Mouse (Mus musculus) kidney, postnatal 14 days (tissue): ENCODE results near the gene Cds2.
"Not testable (repeated sequence)": the region's sequence is repeated elsewhere in the genome, so short reads cannot be mapped to it uniquely, and the experiment has no call there.

Experiments
- DNase-seq: peaks from one replicate; pipeline ENCODE4 v3.0.0; 2022; ENCODE audit warnings: mixed read lengths

The Cds2 gene

DNA sequence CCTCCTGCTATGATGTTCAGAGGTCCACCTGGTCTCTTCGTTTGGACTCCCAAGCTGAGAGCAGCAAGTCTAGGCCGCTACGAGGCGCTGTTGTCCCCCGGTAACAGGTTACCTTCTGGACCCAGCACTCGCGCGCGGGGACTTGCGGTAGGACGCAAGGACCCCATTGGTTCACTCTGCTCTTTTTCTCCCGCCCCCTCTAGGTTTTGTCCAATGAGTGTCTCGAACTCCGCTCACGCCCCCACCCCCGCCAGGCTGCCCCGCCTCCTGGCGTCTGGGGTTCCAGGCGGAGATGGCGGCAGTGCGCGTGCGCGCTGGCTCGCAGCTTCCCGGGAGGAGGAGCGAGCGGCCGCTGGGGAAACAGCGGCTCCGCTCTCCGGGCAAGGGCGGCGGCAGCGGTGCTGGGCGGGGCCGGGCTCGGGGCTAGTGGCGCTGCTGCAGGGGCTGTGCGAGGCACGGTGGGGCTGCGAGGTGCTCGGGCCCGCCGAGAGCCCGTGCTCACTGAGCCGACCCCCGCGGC, at the start of gene Cds2:
Gene Cds2 (plus strand): TSS at position 270 of the 520 bp plus-strand sequence.
- DNase-seq, result peak; percentile 99

DNA sequence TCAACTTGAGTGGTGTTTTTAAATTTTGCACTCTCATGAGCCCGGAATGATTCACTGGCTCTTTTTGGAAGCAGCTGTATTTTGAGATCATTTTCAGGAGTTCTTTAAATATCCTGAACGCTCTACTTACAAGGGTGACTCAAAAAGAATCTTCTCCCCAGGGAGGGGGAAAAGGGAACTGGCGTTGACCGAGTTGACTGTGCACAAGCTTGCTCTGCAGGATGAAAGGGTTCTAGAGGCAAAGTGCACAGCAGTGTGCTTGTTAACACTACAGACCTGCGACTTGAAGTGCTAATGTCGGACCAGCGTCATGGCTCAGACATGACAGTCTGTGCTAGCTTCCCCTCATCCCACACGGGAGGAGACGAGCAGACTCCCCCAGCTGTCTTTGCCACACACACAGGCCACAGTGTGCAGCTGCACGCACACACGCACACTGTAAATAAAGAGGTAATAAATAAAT, 41.3 kb upstream of the Cds2 start:
- DNase-seq, result no peak

- no peak for DNase-seq
Measured at GRCm38 (mm10) chr2:132224359-132224758, 38.6 kb upstream of the Cds2 start.

GRCm38 (mm10) chr2:132232413-132232945, 30.5 kb upstream of the Cds2 start:
- no peak for DNase-seq

DNA sequence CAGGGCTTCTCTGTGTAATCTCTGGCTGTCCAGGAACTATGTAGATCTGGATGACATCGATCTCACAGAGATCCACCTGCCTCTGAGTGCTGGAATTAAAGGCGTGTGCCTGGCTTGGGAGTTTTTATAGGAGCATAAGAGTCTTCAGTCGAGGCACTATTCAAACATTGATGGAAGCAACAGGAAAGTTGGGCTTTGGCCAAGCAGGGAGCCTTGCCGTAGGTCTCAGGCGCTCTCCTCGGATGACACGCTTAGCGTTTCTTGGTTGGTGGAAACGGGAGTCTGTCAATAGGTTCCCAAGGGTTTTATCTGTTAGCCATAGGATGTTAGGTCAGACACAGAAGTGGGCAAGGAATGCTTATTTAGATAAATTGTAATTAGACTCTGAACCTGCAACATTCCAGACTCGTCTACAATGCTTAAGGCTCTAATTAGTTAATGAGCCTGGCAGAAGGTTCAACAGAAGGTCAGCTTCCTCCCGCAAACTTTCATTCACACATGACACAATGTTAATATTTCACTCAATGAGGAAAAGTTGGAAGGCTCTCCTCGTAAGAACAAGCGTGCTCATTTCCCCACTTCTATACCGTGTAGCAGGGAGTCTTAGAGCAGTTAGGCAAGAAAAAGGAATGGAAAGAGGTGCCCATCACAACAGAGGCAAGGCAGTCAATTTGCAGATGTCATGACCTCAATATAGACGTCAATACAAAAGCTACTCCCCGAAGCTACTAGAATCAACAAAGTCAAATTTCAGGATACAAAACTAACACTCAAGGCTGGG, 28.8 kb upstream of the Cds2 start:
- peak; percentile 36 for DNase-seq

GRCm38 (mm10) chr2:132235291-132235690, 27.7 kb upstream of the Cds2 start:
- no peak for DNase-seq

DNA sequence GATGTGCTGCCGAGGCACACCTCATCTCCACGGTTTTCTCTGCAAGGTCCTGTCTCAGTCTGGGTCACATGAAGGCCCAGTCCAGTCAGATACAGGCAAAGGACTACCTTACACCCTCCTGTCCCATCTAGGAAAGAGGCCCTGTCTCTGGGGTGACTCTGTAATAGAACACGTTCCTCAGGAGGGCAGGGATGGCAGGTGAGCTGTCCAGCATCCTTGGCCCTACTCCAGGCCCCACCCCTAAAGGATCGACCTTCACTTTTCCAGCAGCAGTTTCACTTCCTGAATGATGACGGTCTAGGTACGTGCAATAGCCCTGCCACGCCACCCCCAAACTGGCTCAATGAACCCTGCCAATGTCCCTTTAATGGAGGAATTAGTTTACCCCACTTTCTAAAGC, 27.0 kb upstream of the Cds2 start:
- no peak for DNase-seq

DNA sequence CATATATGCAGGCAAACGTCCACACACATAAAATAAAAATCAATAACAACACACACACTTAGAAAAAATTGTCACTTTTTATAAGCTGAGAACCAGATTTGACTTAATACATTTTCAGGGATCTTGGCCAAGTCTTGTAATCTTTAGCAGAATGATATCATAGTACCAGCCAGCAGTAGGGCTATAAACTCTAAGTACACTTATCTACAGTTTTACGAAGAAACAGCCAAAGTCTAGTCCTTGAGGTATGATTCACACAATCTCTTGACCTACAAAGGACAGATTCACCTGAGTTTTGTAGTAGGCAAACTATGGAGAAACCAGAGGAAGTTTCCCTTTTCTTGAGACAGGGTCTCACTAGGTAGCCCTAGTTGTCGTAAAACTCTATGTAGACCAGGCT, 23.5 kb upstream of the Cds2 start:
- not testable (repeated sequence) for DNase-seq

DNA sequence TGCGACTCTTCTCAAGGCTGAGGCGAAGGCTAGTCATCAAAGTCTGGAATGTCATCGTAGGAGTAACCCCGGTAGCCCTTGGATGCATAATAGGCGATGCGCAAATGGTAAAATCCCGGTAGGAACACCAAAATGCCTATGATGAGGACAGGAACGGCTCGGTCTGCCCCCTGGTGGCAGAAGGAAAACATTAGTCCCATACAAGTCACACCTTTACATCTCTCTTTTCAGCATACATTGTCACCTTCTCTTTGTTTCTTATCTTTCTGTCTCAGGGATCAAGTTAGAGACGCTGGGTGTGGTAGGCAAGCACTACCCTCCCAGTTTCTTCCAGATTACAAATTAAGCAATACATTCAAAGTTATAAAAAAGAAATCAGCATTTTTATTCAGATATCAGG, 22.5 kb upstream of the Cds2 start:
- DNase-seq, result peak; percentile 64

DNA sequence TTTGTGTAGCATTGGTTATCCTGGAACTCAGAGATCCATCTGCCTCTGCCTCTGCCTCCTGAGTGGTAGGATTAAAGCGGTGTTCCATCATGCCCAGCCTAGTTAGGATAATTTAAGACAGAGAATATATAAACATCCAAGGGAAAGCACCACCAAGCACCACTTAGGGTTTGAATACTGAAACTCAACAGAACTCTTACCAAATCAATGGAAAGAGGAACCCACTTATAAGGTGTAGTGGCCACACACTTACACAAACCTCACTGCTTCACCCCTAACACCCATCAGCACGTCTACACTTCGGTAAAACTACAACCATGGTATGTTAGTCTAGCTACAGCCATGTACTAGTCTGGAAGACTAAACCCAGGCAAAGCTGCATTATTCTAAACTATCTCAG, 19.6 kb upstream of the Cds2 start:
- no peak for DNase-seq

- DNase-seq, result peak; percentile 96
Measured at GRCm38 (mm10) chr2:132247539-132248313, 15.2 kb upstream of the Cds2 start, which contains the start of gene Tmem230. TSS of gene Tmem230 (minus strand) at chr2:132247807.

GRCm38 (mm10) chr2:132251911-132252310, 11.0 kb upstream of the Cds2 start:
- DNase-seq, result no peak

GRCm38 (mm10) chr2:132252542-132253528, 10.1 kb upstream of the Cds2 start, which contains the start of gene Pcna:
TSS of gene Pcna (minus strand) at chr2:132253314.
- DNase-seq, result peak; percentile 98

DNA sequence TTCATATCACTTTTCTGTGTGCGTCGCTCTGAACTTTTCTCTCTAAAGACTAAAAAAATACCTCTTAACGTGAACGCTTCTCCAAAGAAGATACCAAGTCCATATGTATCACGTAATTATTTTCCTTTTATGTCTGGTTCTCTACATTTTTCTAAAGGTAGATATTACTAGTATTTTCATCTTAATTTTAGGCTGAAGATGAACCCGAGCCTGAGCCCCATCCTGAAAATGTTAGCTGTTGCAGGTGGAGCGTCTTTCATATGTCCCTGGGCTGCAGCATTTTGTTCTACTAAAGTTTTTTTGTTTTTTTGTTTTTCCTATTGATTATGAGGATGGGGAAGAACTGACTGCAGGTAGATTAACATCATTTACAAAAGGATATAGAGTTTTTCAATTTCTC, 9.3 kb upstream of the Cds2 start:
- no peak for DNase-seq

DNA sequence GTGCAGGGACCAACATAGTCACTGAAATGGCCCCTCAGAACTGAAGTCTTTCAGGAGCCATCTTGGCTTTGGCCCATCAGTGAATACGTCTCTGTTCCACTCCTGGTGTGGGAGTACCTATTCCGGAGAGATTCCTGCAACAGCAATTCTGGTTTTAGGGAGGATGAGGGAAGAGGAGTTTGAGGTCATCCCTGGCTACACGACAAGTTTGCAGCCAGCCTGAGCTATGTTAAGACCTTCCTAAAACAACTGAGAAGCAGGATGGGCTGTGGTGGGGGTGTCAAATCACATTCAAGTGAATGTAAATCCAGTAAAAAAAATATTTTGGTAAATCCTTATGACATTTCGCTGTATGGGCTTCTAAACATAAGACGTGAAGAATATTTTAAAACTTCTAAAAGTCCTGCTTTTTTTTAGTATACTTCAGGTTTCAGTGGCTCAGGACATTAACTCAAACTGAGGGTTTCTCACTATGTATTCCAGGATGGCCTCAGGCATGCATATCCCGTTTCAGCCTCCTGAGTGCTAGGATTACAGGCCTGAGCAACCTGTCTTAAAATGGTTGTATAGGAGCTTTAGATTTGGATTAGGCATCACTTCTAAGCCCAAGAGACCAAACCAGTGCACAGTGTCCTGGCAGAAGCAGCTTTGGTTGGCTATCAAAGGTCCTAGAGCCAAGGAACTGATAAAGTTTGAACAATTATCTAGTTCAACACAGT, 5.4 kb upstream of the Cds2 start:
- no peak for DNase-seq

DNA sequence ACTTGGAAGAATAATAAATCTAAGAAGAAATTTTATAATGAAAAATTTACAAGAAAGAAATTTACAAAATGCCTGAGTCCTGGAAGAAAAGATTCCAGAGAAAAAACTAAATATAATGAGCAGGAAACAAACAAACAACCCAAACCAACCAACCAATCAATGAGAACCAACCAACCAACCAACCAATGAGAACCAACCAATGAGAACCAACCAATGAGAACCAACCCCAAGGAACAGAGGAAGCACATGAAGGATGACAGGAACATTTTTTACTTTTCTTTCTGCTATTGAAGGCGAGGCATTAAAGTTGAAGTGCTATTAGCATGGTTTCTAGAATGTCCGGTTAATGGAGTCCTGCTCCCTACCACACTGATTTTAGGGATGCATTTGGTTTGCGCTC, 2.3 kb upstream of the Cds2 start:
- DNase-seq, result no peak

DNA sequence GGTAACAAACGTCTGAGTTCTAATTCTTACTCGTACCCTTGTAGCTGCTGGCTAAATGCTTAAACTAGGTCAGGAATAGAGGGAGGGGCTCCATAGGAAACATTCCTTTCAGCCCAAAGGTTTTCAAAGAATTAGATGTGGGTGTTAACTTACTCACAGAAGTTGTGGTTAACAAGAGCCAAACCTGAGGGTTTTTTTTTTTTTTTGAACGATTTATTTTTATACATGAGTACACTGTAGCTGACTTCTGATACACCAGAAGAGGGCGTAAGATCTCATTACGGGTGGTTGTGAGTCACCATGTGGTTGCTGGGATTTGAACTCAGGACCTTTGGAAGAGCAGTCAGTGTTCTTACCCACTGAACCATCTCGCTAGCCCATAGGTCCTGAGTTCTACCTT, 773 bp upstream of the Cds2 start:
- DNase-seq, result no peak

DNA sequence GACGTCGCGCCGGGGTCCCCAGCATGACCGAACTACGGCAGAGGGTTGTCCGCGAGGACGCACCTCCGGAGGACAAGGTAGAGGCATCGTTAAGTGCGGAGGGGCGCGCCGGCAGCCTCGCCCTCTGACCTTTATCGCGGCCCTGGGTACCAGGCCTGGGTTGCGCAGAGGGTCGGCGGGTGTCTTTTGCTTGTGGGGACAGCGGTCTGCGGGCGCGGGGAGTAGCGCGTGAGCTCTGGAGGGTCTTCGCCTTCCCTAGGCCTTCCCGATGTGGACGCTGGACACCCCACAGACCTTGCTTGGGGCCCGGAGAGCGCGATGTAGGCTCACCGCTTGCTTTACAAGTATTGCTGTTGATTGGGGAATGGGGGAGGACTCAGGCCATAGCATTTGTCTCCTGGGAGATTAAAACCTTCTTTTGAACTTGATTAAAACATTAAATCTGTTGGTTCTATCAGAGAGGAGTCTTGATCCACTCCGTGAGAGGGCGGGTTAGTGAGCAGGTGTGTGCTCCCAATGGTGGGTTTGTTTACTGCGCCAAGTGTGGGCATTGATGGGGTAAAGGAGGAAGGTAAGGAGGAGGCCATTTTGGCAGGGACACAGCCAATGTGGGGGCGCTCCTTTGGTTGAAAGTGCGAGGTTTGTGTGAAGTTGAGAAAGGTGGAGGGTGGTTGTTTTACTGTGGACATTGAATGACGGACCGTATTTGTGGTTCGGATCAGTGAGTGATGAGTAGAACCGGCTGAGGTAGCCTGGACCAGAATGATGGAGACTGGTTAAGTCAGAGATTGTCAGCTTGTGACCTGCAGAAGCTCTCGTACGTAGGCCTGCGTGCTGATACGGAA, 695 bp downstream of the Cds2 start:
- peak; percentile 33 for DNase-seq

DNA sequence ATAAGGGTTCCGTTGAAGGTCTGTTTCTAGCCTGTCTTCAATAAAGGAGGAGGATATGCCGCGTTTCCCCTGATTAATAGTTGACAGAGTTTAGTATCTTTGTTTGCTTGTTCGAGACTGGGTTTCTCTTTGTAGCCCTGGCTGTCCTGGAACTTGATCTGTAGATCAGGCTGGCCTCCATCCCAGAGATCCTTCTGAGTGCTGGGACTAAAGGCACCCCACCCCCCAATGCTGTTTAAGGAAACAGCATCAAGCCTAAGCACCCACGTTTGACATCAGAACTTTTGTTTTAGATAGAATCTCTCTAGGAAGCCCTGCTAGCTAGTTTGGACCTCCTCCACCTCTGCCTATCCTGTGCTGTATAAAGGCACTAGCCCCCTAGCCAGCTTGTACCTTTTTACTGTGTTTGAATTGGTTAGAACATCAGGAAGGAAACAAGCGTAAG, 1.3 kb downstream of the Cds2 start:
- DNase-seq, result no peak

DNA sequence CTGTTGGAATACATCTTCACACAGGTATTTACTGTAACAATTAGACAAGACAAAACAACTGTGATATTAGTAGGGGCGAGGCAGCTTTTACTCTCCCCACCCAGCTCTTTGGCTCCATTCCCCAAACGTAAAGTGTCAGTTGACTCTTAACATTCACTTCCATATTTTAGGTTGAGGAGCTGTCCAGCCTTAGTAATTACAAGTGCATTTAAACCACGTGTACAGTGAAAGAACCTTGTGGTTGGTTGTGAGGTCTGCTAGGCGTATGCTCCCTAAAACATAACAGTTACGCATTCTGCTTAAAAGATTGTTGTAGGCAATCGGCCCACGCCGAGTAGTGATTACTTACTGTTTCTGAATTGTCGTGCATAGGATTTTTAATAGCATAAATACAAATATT, 2.2 kb downstream of the Cds2 start:
- DNase-seq, result no peak
